Mouse (Mus musculus) neutrophil, adult 5-6 weeks (primary cell): Measurements from ENCODE around the gene Sptssa. TPM values are rescaled to one million over a fixed set of nuclear protein-coding genes. Genes with fewer than 3 reads are reported as not detected.

Experiments used
- ATAC-seq: fragments of 151-379, 151-347 bp; 2 replicates; pipeline ENCODE4 v1.8.0; 2017; ENCODE audit warnings: mild to moderate bottlenecking, moderate TSS enrichment; ENCODE audit not compliant: insufficient number of reproducible peaks, poor library complexity, low FRiP score, severe bottlenecking; ENCODE audit errors: extremely low read depth
- total RNA-seq: library from RNA; stranded (forward); fragments of 200-1000 nt; gene quantifications from 2 replicates; pipeline ENCODE4 v1.2.3, GENCODE M21; 2017

Sptssa gene
- total RNA-seq, 1 experiment from 2014 or later = 39.2 TPM

- no peak for ATAC-seq
Measured at GRCm38 (mm10) chr12:54657226-54657625, 853 bp upstream of the Sptssa start.

GRCm38 (mm10) chr12:54656039-54656395 lies 356 bp downstream of the Sptssa start:
- ATAC-seq = no peak

GRCm38 (mm10) chr12:54655292-54656038 lies 908 bp downstream of the Sptssa start:
- ATAC-seq = no peak

GRCm38 (mm10) chr12:54654741-54655140 lies 1.6 kb downstream of the Sptssa start:
- ATAC-seq = no peak

GRCm38 (mm10) chr12:54654141-54654540 lies 2.2 kb downstream of the Sptssa start:
- no peak for ATAC-seq

GRCm38 (mm10) chr12:54652346-54652745 lies 4.0 kb downstream of the Sptssa start:
- no peak for ATAC-seq

GRCm38 (mm10) chr12:54651820-54652219 lies 4.6 kb downstream of the Sptssa start:
- ATAC-seq = no peak

- ATAC-seq = no peak
Measured at GRCm38 (mm10) chr12:54651158-54651557, 5.2 kb downstream of the Sptssa start.

GRCm38 (mm10) chr12:54644947-54645346 lies 11.4 kb downstream of the Sptssa start:
- ATAC-seq = no peak

- ATAC-seq = no peak
Measured at GRCm38 (mm10) chr12:54643320-54643892, 13.0 kb downstream of the Sptssa start.

GRCm38 (mm10) chr12:54641374-54641773 lies 15.0 kb downstream of the Sptssa start:
- no peak for ATAC-seq

GRCm38 (mm10) chr12:54640259-54640658 lies 16.1 kb downstream of the Sptssa start:
- ATAC-seq = no peak

- no peak for ATAC-seq
Measured at GRCm38 (mm10) chr12:54637033-54637432, 19.3 kb downstream of the Sptssa start.

GRCm38 (mm10) chr12:54632141-54632540 lies 24.2 kb downstream of the Sptssa start:
- no peak for ATAC-seq

GRCm38 (mm10) chr12:54621942-54622341 lies 34.4 kb downstream of the Sptssa start:
- ATAC-seq = no peak

GRCm38 (mm10) chr12:54620042-54620705 lies 36.2 kb downstream of the Sptssa start:
- ATAC-seq = no peak

- ATAC-seq = no peak
Measured at GRCm38 (mm10) chr12:54608988-54609387, 47.4 kb downstream of the Sptssa start.

- no peak for ATAC-seq
Measured at GRCm38 (mm10) chr12:54605203-54605602, 51.2 kb downstream of the Sptssa start.

- ATAC-seq = no peak
Measured at GRCm38 (mm10) chr12:54603542-54604167, 52.7 kb downstream of the Sptssa start.

- ATAC-seq = no peak
Measured at GRCm38 (mm10) chr12:54600482-54600881, 55.9 kb downstream of the Sptssa start.
